Mouse (Mus musculus) lung, postnatal 14 days (tissue): ENCODE measurements around the gene Tubd1.

ENCODE experiments used
- DNase-seq: peaks from one replicate; pipeline ENCODE4 v3.0.0; 2021

Tubd1 gene

DNA sequence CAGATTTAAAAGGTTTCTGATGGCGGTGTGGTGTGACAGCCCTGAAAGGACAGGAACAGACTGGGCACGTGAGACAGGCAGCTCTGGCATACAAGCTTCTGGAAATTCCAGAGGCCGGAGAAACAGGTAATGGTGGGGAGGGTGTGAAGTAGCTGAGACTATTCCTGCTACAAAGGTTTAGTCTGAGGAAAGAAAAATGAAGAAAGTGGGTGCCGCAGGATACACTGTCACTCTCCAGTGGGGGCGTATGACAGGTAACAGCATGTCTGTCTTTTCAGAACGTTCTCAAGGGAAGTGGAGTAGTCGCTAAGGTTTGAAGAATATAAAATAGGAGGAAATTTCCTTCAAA, 55.4 kb downstream of the Tubd1 start:
- DNase-seq: no peak

DNA sequence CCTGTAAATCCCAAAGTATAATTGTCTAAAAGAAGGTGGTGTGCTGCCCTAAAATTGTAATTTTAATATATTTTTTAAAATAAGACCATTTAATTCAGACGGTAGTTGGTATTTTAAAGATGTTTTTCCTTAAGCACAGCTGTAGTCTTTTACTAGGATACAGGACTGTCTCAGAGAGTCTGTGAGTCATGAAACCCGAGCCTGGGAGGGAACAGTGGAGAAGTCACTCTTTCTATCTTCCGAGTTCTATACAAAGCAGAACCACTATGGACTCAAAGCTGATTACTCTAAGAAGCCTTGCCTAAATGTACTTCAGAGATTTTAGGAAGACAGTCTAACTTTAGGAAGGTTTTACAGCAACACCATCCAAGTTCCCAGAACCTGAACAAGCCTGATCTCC, 57.3 kb downstream of the Tubd1 start:
- no peak for DNase-seq

DNA sequence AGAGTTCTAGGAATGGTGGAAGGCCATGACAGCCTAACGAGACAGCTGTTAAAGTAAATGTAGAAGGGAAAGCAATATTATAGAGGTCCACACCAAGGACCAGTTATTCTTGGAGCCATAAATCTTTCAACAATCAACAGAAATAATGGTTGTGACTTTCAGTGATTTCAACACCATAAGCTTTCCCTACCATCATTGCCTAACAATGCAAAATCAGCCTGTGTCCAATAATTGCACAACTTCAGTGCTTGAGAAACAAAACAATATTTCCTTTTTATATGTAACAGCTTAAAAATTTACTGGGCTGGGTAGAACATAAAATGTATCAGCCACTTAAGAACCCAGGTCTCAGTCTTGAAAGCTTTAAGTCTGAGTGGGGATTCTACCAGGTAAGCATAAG, 58.9 kb downstream of the Tubd1 start:
- DNase-seq: no peak

DNA sequence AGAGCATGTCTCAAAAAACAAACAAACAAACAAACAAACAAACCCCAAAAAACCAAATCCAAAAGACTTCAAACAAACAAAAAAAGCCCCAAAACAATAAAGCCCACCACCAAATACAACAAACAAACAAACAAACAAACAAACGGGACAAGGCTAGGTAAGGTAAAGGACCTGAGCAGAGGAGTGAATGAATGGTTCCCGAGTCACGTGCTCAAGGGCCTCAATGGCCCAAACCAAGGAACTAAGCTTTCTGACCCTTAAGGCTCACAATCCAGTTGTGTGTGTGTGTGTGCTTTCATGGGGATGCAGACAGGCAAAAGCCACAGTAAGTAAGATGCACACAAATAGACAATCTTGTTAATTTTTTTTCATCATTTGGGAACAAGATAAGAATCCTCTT, 59.5 kb downstream of the Tubd1 start:
- DNase-seq: no peak

DNA sequence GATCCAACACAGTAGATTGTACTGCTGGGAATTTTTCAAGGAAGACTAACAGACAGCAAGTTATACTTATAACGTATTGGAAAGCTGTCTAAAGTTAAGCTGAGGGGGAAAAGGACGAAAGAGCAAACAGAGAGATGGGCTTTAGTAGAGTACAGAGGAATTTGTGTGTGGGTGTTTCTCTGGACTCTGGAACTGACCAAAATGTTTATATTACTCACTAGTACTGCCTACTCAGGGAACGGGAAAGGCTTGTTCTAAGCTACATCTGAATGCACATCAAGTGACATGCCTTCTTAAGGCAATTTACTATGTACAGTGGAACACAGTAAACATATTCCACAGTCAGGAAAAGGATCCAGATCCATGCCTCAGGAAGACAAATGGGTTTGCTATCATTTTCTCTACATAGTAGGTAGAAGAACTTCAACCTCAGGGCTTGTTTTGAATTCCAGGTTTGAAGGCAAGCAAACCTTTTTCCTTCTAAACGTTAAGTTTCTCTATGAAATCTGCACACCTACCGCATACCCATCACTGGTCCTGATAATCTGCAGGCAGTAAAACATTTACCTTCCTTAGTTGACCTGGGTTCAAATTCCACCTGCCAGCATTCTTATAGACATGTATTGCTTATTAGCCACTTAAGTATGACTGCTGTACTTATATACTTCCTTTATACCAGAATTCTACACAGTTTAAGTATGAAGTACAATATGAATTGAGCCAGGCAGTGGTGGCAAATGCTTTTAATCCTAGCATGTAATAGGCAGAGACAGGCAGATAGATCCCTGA, 60.1 kb downstream of the Tubd1 start:
- DNase-seq: no peak

DNA sequence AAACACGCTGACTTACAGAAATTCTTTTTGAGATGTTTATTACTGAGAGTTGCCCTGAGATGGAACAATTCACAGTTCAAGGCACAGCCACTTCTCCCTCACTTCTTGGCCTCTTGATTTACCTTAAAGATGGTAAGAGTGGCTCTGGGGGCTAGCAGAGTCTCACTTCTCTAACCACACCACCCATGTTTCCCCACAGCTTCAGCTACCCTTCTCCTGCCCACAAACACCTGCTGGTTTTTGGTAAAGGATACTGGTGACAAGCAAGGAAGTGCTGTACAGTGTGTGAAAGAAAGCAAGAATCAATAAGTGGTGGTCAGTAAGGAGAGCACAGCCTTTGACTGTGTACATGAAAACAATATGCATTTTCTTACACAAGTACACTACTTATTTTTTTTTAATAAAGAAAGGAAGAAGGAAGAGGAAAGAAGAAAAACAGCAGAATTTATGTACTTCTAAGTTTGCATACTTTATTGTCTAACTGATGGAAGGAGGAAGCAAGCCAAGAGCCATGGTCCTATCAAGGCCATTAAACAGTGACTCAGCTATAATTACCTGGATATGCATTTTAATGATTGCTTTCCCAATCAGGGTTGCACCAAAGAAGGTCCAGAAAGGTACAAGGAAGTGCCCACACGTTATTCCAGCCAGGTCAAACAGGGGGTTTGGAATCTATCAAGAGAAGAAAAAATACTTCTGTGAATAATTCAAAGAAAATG, 62.0 kb downstream of the Tubd1 start:
- DNase-seq: no peak

DNA sequence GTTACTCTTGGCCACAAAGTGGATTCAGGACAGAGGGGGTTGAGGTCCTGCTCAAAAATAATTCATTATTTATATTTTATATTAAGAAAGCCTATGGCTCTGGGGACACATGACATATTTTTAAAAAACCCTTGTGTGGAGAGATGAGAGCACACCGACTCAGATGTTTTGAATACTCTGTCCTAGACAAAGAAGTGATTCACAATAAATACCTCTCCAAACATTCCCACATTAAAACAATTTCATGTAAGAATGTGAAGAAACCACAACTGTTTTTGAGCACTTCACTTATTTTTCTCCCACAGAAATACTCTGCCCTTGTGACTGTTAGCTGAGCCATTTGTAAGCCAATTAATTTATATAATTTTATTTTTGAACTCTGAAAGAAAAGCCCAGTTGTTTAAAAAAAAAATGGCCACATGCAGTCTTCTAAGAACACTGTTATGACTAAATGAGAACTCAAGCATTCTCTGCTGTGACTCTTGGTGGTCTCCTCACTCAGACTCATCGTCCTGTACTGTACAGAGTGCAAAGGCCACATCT, 63.1 kb downstream of the Tubd1 start:
- DNase-seq: no peak

DNA sequence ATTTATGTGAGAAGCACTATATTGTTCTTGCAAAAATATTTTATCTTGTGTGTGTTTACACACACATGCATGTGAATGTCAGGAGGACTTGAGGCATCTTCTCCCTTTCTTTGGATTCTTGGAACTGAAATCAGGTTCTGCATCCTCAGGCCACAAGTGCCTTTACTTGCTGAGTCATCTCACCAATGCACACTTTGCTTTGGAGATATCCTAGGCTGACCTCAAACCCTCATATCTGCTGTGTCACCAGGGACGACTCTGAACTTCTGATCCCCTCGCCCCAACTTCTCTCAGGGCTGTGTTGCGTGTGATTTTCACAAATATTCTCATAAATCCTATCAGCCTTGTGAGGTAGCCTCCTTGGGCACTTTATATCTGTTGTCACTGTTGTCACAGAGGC, 65.4 kb downstream of the Tubd1 start:
- DNase-seq: no peak

DNA sequence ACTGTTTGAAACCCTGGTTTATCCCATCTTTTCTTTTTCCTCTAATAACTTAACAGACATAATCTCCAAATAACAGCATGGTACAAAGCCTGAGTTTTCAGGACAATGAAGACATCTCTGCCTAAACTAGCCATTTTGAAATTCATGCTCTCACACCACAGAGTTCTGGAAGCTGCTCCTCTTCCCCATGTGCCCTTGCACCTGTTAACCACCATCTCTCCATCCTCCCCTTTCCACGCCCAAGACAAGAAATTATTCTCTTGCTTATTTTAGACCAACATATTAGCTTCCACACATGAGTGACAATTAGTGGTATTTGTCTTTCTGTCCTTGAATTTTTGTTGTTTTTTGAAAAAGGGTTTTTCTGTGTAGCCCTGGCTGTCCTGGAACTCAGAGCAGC, 67.2 kb downstream of the Tubd1 start:
- no peak for DNase-seq

DNA sequence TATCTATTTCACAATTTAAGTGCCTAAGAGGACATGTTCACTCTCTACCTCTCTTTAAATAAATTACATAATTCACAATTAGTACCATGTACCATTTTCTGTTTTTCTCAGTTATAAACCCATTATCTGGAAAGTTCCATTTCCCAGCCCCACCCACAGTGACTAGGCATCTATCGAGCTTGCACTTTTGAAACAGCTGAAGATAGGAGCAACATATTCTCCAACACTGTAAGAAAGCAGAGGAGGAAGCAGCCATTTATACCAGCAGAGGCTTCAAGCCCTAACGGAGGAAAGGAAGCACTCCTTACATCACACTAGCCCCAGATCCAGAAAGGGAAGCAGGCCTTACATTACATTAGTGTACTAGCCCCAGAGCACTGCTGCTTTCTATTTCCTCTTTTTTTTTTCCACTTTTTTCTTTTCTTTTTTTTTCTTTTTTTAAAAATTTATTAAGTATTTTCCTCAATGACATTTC, 69.3 kb downstream of the Tubd1 start:
- no peak for DNase-seq

DNA sequence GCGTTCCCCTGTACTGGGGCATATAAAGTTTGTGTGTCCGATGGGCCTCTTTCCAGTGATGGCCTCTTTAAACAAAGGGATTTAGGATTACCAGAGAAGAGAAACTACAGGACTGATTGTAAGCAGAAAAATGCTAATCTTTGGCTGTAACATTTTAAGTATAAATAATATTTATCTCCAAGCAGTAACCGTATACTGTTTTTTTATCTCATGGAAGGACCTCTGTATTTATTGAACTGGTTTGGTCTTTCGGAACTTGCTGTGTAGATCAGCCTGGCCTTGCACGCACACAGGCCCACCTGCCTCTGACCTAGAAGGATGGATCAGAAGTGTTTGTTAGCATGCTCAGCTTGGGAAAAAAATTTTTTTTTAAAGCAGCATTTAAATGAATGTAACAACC, 69.8 kb downstream of the Tubd1 start:
- DNase-seq: no peak
